Mouse (Mus musculus): Measurements from ENCODE around the gene Ormdl3. TPM values are rescaled to one million over a fixed set of nuclear protein-coding genes. Genes with fewer than 3 reads are reported as not detected.

Ormdl3 gene
- polyA plus RNA-seq, 1 experiment from 2014 or later: 24.7 TPM

GRCm38 (mm10) chr11:98584146-98584545 is 3.0 kb downstream of the Ormdl3 start:
- Histone ChIP-seq H3K27ac (ENCODE audit: low read depth, low read length) (no peak overlapping the region), H3K9ac (ENCODE audit: low read length) (no peak overlapping the region), H3K4me3 (ENCODE audit: low read depth, low read length) (no peak overlapping the region), H3K36me3 (ENCODE audit: control insufficient read depth, insufficient read depth, low read length) (peaks cover 32% of the 10 kb centered on the region), H3K9me3 (replicated peaks; ENCODE audit: control insufficient read depth, low read length) (no peaks in the 10 kb centered on the region), H3K4me1 (ENCODE audit: control insufficient read depth, insufficient read depth, low read length) (peaks cover 21% of the 10 kb centered on the region), H3K4me2 (ENCODE audit: low read length) (no peak overlapping the region), H3K27me3 (replicated peaks; ENCODE audit: control insufficient read depth, insufficient read depth, low read length) (no peaks in the 10 kb centered on the region)
- 70% methylated on average over 1 of the region's 1 CpGs for WGBS
- DNase-seq (ENCODE audit: low spot score) (no peak), ATAC-seq (no peak)

GRCm38 (mm10) chr11:98583571-98583970 is 3.6 kb downstream of the Ormdl3 start:
- no peak overlapping the region for H3K4me3 ChIP-seq (ENCODE audit: low read depth, low read length)
- WGBS: 43% methylated on average over 3 of the region's 3 CpGs

GRCm38 (mm10) chr11:98583265-98583552 is 4.0 kb downstream of the Ormdl3 start:
- no peak overlapping the region for H3K4me3 ChIP-seq (ENCODE audit: low read depth, low read length)
- H3K27me3 ChIP-seq (replicated peaks; ENCODE audit: control insufficient read depth, insufficient read depth, low read length): no peaks in the 10 kb centered on the region
- ATAC-seq (no peak), DNase-seq (ENCODE audit: low spot score) (no peak)
- no peak overlapping the region for H3K9ac ChIP-seq (ENCODE audit: low read length)
- H3K36me3 ChIP-seq (ENCODE audit: control insufficient read depth, insufficient read depth, low read length): peaks cover 32% of the 10 kb centered on the region
- no peak overlapping the region for H3K4me2 ChIP-seq (ENCODE audit: low read length)
- H3K9me3 ChIP-seq (replicated peaks; ENCODE audit: control insufficient read depth, low read length): no peaks in the 10 kb centered on the region
- H3K4me1 ChIP-seq (ENCODE audit: control insufficient read depth, insufficient read depth, low read length): peaks cover 19% of the 10 kb centered on the region
- WGBS: 95% methylated on average over 3 of the region's 3 CpGs
- no peak overlapping the region for H3K27ac ChIP-seq (ENCODE audit: low read depth, low read length)

More at GRCm38 (mm10) chr11:98583571-98583970, 3.6 kb downstream of the Ormdl3 start:
- H3K27me3 ChIP-seq (replicated peaks; ENCODE audit: control insufficient read depth, insufficient read depth, low read length): no peaks in the 10 kb centered on the region
- H3K36me3 ChIP-seq (ENCODE audit: control insufficient read depth, insufficient read depth, low read length): peaks cover 32% of the 10 kb centered on the region
- no peak overlapping the region for H3K9ac ChIP-seq (ENCODE audit: low read length)
- no peak overlapping the region for H3K27ac ChIP-seq (ENCODE audit: low read depth, low read length)
- no peak overlapping the region for H3K4me2 ChIP-seq (ENCODE audit: low read length)
- DNase-seq (ENCODE audit: low spot score) (no peak), ATAC-seq (no peak)
- no peaks in the 10 kb centered on the region for H3K9me3 ChIP-seq (replicated peaks; ENCODE audit: control insufficient read depth, low read length)
- peaks cover 21% of the 10 kb centered on the region for H3K4me1 ChIP-seq (ENCODE audit: control insufficient read depth, insufficient read depth, low read length)

- no peak overlapping the region for H3K4me2 ChIP-seq (ENCODE audit: low read length)
- peaks cover 15% of the 10 kb centered on the region for H3K4me1 ChIP-seq (ENCODE audit: control insufficient read depth, insufficient read depth, low read length)
- no peak for DNase-seq (ENCODE audit: low spot score)
- no peak overlapping the region for H3K27ac ChIP-seq (ENCODE audit: low read depth, low read length)
- H3K36me3 ChIP-seq (ENCODE audit: control insufficient read depth, insufficient read depth, low read length): peaks cover 32% of the 10 kb centered on the region
- no peak overlapping the region for H3K4me3 ChIP-seq (ENCODE audit: low read depth, low read length)
- WGBS: 89% methylated on average over 12 of the region's 12 CpGs
- no peak overlapping the region for H3K9ac ChIP-seq (ENCODE audit: low read length)
- no peaks in the 10 kb centered on the region for H3K9me3 ChIP-seq (replicated peaks; ENCODE audit: control insufficient read depth, low read length)
- no peak for ATAC-seq
- no peaks in the 10 kb centered on the region for H3K27me3 ChIP-seq (replicated peaks; ENCODE audit: control insufficient read depth, insufficient read depth, low read length)
Measured at GRCm38 (mm10) chr11:98582551-98583264, 4.5 kb downstream of the Ormdl3 start.

- ATAC-seq (no peak), DNase-seq (ENCODE audit: low spot score) (no peak)
- Histone ChIP-seq H3K4me3 (ENCODE audit: low read depth, low read length) (no peak overlapping the region), H3K9me3 (replicated peaks; ENCODE audit: control insufficient read depth, low read length) (no peaks in the 10 kb centered on the region), H3K27ac (ENCODE audit: low read depth, low read length) (no peak overlapping the region), H3K27me3 (replicated peaks; ENCODE audit: control insufficient read depth, insufficient read depth, low read length) (no peaks in the 10 kb centered on the region), H3K36me3 (ENCODE audit: control insufficient read depth, insufficient read depth, low read length) (peaks cover 32% of the 10 kb centered on the region), H3K9ac (ENCODE audit: low read length) (no peak overlapping the region), H3K4me1 (ENCODE audit: control insufficient read depth, insufficient read depth, low read length) (peaks cover 11% of the 10 kb centered on the region; the same call in 1 of the 2 replicates), H3K4me2 (ENCODE audit: low read length) (no peak overlapping the region)
- 84% methylated on average over 8 of the region's 8 CpGs for WGBS
Measured at GRCm38 (mm10) chr11:98582030-98582388, 5.2 kb downstream of the Ormdl3 start.

GRCm38 (mm10) chr11:98581286-98582029 is 5.7 kb downstream of the Ormdl3 start:
- 70% methylated on average over 17 of the region's 17 CpGs for WGBS
- H3K27ac ChIP-seq (ENCODE audit: low read depth, low read length): no peak overlapping the region
- H3K4me2 ChIP-seq (ENCODE audit: low read length): no peak overlapping the region
- DNase-seq (ENCODE audit: low spot score) (no peak), ATAC-seq (no peak)
- no peaks in the 10 kb centered on the region for H3K27me3 ChIP-seq (replicated peaks; ENCODE audit: control insufficient read depth, insufficient read depth, low read length)
- peaks cover 32% of the 10 kb centered on the region for H3K36me3 ChIP-seq (ENCODE audit: control insufficient read depth, insufficient read depth, low read length)
- peaks cover 10% of the 10 kb centered on the region; the same call in 1 of the 2 replicates for H3K4me1 ChIP-seq (ENCODE audit: control insufficient read depth, insufficient read depth, low read length)
- H3K9ac ChIP-seq (ENCODE audit: low read length): no peak overlapping the region
- H3K4me3 ChIP-seq (ENCODE audit: low read depth, low read length): no peak overlapping the region
- H3K9me3 ChIP-seq (replicated peaks; ENCODE audit: control insufficient read depth, low read length): no peaks in the 10 kb centered on the region

- 0 out of 2 replicates have a peak, but pooled peaks cover under 1% of the 10 kb centered on the region for H3K4me1 ChIP-seq (ENCODE audit: control insufficient read depth, insufficient read depth, low read length)
- WGBS: 67% methylated on average over 16 of the region's 16 CpGs
- H3K27ac ChIP-seq (ENCODE audit: low read depth, low read length): no peak overlapping the region
- no peak overlapping the region for H3K4me3 ChIP-seq (ENCODE audit: low read depth, low read length)
- H3K36me3 ChIP-seq (ENCODE audit: control insufficient read depth, insufficient read depth, low read length): peaks cover 32% of the 10 kb centered on the region
- DNase-seq (ENCODE audit: low spot score) (no peak), ATAC-seq (no peak)
- no peak overlapping the region for H3K9ac ChIP-seq (ENCODE audit: low read length)
- no peaks in the 10 kb centered on the region for H3K9me3 ChIP-seq (replicated peaks; ENCODE audit: control insufficient read depth, low read length)
- no peak overlapping the region for H3K4me2 ChIP-seq (ENCODE audit: low read length)
- no peaks in the 10 kb centered on the region for H3K27me3 ChIP-seq (replicated peaks; ENCODE audit: control insufficient read depth, insufficient read depth, low read length)
Measured at GRCm38 (mm10) chr11:98580301-98581121, 6.7 kb downstream of the Ormdl3 start.

- peaks cover 23% of the 10 kb centered on the region for H3K36me3 ChIP-seq (ENCODE audit: control insufficient read depth, insufficient read depth, low read length)
- no peaks in the 10 kb centered on the region for H3K4me1 ChIP-seq (ENCODE audit: control insufficient read depth, insufficient read depth, low read length)
- WGBS: 86% methylated on average over 5 of the region's 5 CpGs
- H3K4me3 ChIP-seq (ENCODE audit: low read depth, low read length): no peak overlapping the region
- no peak overlapping the region for H3K27ac ChIP-seq (ENCODE audit: low read depth, low read length)
- no peak overlapping the region for H3K9ac ChIP-seq (ENCODE audit: low read length)
- no peak for DNase-seq (ENCODE audit: low spot score)
- no peaks in the 10 kb centered on the region for H3K9me3 ChIP-seq (replicated peaks; ENCODE audit: control insufficient read depth, low read length)
- H3K4me2 ChIP-seq (ENCODE audit: low read length): no peak overlapping the region
- no peaks in the 10 kb centered on the region for H3K27me3 ChIP-seq (replicated peaks; ENCODE audit: control insufficient read depth, insufficient read depth, low read length)
- no peak for ATAC-seq
Measured at GRCm38 (mm10) chr11:98577776-98578175, 9.4 kb downstream of the Ormdl3 start.

All from forebrain, embryonic 14.5 days (tissue).